Mouse (Mus musculus): ENCODE data around the gene Gm30083.

- no peak for TF ChIP-seq CTCF (IDR thresholded peaks at IDR 0.05; ENCODE audit: extremely low read depth, insufficient read depth, low read length)
- no peak for TF ChIP-seq POLR2A (IDR thresholded peaks at IDR 0.05; ENCODE audit: extremely low read depth, insufficient read depth, low read length)
Observed at GRCm38 (mm10) chr14:34001445-34001844, 13.5 kb downstream of the Gm30083 start.

Measured in cortical plate, adult 2 months (tissue).